Mouse (Mus musculus): Measurements from ENCODE around the gene Ccdc15.

Ccdc15 gene

DNA sequence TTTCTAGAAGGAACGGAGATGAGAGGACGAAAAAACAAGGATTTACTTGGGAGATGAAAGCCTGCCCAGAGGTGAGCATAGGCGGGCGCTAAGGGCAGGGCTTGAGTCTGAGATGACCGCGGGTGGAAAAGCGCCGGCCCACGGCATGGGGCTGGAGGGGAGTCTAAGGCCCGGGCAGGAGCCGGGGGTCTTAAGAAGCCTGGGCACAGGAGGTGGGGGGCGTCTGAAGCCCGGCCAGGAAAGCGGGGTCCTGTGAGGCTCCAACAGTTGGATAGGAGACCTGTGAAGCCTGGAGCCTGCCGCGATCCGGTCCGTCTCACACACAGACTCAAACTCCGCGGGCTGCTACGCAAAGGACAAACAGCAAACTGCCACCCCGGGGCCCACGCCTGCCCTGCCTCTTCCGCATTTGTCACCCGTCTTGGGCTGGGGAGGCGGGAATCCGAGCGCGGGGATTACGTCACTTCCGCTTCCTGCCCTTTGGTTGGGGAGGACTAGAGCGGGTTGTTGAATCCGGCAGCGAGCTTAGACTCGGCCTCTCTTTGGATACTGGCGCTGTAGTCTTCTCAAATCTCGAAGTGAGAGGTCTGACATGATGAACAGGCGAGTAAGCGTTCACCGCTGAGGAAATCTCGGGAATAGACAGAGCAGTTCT lies at the start of gene Ccdc15:
Ccdc15 (minus strand) TSS at position 445 of the 655 bp plus-strand sequence.
- peak; percentile 98 for DNase-seq (ENCODE audit: low read depth, low spot score)

- no peak for DNase-seq (ENCODE audit: low read depth, low spot score)
Observed at GRCm38 (mm10) chr9:37393482-37394131, 45.4 kb upstream of the Ccdc15 start.

GRCm38 (mm10) chr9:37392071-37392470 lies 43.8 kb upstream of the Ccdc15 start:
- no peak for DNase-seq (ENCODE audit: low read depth, low spot score)

DNA sequence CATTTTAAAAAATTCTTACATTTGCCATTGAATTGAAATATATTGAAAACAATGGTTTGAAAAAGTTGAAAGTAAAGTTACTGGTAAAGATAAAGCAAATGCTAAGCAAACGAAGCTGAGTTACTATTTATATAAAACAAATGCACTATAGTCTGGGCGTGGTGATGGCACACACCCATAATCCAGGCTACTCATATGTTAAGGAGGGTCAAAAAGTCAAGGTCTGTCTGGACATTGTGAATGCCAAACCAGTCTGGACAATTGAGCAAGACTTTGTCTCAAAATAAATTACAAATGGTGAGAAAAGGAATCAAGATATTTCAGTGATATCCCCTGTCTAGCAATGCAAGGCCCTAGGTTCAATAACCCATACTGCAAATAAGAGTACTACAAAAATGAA lies 42.7 kb upstream of the Ccdc15 start:
- no peak for DNase-seq (ENCODE audit: low read depth, low spot score)

DNA sequence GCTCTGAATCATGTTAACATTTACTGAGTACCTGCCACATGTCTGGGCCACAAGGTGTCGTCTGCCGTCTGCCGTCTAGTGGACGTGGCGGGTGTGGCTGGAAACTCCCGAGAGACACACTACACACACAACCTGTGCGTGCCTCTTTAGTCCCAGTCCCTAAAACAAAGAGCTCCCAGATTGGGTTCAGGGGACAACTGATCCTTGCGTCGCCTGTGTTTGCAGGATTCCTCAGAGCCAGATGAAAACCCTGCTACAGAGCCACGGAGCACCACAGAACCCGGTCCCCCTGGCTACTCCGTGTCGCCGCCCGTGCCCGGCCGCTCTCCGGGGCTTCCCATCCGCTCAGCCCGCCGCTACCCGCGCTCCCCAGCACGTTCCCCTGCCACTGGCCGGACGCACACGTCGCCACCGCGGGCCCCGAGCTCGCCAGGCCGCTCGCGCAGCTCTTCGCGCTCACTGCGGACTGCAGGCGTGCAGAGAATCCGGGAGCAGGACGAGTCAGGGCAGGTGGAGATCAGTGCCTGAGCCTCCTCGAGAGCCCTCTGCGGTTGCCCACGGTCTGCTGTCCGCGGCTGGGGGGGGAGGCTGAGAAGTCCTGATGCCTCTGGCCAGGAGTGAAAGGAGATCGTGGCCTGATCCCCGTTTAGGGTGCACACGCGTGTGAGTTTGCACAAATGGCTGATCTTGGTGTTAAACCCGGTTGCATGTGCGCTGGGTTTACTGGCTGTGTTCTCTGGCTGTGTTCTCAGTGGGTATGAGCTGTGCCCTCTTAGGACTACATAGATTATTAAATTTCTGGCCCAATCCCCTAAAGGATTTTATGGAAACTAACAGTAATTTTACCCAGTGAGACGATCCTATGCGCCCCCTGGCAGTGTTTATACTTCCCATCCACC lies 36.3 kb upstream of the Ccdc15 start:
- DNase-seq (ENCODE audit: low read depth, low spot score): no peak

- no peak for DNase-seq (ENCODE audit: low read depth, low spot score)
Observed at GRCm38 (mm10) chr9:37383161-37383560, 34.9 kb upstream of the Ccdc15 start.

- DNase-seq (ENCODE audit: low read depth, low spot score): no peak
Observed at GRCm38 (mm10) chr9:37375718-37376117, 27.5 kb upstream of the Ccdc15 start.

DNA sequence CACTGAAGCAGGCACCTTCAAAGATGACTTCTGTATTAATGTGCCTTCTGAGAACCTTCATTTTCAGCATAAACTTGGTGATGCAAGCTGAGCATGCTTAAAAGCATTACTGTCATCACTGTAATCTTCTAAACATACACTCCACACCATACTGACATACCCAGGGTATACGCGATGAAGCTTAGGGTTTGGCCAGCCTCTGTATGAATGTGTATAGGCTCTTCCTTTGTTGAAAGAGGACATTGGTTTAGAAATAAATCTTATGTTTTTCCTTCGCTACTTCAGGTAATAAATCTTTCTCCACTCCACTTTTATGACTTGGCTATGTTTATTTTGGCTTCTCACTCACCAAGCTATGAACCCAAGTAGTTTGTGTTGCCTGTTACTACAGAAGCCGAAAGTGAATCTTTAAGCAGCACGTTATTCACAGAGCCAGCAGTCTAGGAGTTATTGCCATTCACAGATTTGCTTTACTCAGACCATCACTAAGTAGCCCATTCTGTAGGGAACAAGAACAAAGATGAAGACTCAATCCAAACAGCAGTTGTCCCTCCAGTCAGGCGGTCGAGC lies 23.1 kb upstream of the Ccdc15 start:
- DNase-seq (ENCODE audit: low read depth, low spot score): no peak

- DNase-seq (ENCODE audit: low read depth, low spot score): no peak
Observed at GRCm38 (mm10) chr9:37368860-37369259, 20.6 kb upstream of the Ccdc15 start.

GRCm38 (mm10) chr9:37368081-37368830 lies 20.0 kb upstream of the Ccdc15 start:
- no peak for DNase-seq (ENCODE audit: low read depth, low spot score)

DNA sequence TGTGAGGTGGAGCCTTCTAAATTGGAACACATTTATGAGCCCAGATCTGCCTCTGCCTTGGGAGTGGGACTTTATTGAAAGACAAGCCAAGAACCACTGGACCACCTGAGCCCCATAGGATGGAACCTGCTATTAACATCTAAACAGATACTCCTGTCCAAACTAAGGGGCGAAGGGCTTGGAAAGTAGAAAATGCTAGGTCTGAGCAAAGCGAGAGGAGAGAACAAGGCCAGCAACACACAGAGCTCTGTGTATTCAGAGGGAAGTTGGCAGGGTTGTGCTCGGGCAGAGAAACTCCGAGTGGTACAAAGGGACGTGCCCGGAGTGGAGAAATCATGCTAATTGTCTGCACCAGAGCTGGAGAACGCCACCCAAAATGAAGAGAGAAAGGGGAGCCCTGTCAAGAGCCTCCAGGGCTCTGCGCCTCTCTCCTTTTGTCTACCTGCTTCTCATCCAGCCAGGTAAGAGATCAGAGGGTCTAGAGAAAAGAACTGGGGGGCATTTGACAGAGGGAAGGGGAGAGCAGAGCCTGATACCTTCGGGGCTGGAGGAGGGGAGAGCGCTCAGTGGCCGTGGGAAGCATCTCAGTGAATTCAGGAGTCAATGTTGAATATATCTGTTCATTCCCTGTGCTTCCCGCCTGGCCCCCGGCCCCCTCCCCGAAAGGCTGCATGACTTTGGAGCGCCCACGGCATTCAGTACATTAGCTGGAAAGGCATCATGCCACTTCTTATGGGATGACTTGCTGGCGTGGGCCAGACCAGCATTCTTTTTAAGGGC lies 19.3 kb upstream of the Ccdc15 start, which contains the start of gene Hepacam:
Hepacam (plus strand) TSS at position 51 of the 780 bp plus-strand sequence.
- no peak for DNase-seq (ENCODE audit: low read depth, low spot score)

DNA sequence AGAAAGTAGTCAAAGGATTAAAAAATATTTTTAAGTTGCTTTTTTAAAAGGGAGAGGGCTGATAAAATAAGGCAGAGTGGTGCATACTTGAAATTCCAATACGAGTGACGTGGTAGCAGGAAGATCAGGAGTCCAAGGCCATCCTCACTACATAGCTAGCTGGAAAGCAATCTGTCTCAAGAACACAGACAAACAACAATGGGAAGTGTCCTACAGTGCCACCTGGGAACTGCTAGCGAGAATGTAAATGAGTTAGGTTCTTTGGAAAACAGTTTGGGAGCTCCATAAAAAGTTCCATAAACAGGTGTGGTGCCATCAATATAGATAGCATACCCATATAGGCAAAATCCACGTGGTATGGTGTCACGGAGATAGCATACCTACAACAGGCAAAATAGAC lies 17.5 kb upstream of the Ccdc15 start:
- DNase-seq (ENCODE audit: low read depth, low spot score): no peak

DNA sequence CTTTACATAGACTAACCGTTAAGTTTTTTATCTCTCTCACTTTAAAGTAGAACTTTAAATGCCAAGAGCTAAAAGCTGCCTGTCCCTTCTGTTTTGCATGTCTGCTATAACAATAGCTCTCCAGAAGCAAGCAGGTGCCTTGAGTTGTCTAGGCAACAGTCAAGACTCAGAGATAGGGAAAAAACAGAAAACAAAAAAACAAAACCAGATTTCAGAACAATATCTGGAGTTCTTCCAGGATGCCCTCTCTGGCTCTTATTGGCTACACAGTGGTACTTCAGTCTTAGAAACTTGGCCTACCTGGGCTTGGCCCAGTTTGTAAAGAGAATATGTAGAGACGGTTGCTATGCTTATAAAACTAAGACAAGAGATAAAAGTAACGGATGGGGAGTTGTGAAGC lies 16.2 kb upstream of the Ccdc15 start:
- peak; percentile 76 for DNase-seq (ENCODE audit: low read depth, low spot score)

DNA sequence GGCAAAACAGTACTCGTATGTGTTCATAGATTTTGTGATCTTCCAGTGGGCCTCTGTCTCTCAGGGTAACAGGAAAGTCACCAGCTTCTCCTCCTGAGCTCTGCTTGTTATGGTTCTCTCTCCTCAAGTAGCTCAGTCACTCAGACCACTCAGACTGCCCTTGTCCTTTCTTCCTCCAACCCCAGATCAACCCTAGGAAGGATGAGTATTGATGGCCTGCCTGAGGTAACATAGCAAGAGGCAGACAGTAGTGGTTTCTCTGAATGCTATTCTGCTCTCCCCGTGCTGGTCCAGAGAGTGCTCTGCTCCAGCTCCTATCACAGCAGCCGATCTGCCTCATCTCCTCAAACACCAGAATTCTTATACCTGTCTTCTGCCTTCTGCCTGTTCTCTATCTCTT lies 15.3 kb upstream of the Ccdc15 start:
- DNase-seq (ENCODE audit: low read depth, low spot score): peak; percentile 56

DNA sequence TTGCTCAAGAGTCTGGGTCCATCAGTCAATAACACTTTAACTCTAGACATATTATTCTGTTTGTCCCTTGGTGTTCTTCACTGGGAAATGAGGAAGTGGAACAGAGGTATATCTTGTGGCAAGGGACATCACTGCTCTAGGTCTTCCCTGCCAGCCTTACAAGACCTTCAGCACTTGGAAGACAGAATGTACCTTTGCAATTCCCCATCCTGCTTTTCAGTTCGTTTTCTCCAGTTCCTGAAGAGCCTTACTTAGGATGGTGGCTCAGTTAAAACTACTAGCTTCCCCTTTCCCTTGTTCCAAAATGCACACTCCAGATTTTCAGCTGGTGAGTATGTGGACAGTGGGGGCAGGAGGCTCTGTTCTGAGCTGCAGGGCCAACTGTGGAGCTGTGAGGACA lies 14.6 kb upstream of the Ccdc15 start:
- DNase-seq (ENCODE audit: low read depth, low spot score): peak; percentile 63

DNA sequence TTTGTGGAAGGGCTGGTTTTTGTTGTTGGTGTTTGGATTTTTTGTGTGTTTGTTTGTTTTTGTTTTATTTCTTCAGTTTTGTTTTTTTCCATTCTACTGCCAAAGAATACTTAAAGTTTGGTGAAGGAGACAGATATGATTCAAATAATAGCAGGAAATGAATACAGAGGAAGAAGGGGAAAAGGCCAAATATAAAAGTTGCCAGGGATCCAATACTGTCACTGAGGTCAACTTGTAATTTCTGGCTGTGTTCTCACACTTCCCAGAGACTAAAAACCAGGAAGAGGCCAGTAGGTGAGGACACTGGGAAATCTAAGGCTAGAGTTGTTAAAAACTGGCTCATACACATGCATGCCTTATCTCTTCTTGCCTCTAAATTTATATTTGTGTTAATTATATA lies 13.9 kb upstream of the Ccdc15 start:
- no peak for DNase-seq (ENCODE audit: low read depth, low spot score)

DNA sequence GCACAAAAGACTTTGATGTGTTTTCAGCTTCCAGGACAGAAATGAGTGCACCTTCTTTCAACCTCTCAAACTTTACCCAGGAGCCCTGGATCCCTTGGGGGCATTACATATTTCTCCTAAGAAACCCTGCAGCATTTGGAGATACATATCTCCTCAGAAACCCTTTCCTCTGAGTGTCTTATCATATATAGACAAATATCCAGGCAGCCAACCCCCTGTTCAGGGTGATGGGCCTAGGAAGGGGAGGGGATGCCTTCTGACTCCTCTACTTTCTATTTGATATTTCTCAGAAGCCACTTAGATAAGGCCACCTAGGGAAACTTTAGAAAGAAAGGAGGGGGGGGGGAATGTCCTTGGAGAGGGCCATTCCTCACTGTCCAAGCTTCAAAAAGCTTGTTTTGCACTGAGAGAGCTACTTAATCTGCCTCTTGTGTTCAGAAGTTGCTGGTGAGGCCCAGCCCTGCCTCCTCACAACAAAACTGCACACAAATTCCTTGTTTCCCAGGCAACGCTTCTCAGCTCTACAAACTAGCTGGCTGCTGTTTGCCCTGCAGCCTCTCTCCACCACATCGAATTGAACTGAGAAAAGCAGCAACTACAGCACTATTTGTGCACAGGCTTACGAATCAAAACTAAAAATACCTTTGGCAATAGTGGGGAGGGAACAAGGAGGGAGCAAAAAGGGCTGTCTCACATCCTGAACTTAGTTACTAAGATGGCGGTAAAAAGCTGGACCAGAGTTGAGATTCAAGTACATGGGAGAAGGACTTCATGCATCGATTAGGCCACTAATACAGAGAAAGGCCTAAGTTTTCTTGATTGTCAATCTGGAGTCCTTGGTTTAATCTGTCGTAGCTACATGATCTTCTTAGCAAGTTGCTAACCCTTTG lies 11.3 kb upstream of the Ccdc15 start:
- DNase-seq (ENCODE audit: low read depth, low spot score): no peak

DNA sequence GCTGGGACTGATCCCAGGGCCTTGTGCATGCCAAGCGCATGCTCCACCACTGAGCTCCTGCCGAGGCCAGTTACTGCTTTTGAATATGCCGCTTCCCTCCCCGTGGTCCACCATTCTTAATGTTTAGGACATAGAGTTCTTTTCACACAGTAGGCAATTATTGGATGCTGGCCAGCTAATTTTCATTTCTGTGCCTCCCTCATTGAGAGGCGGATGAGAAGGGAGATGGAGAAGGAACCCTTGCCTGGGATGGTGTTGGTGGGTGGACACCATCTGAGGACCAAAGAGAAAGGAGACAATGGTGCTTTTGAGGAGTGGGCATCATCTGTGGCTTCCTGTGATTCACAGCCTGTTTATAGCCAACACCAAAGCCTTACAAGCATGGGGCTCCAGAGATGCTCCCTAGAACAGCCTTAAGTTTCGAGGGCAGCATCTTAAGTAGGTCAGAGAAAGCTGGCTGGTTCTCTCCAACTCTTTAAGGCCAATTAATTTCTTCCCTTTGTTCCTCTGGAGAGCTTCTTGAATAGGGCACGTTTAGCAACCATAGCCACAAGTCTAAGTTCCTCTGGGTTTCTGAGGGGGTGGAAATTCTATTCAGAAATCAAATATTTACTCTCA lies 10.6 kb upstream of the Ccdc15 start:
- no peak for DNase-seq (ENCODE audit: low read depth, low spot score)

DNA sequence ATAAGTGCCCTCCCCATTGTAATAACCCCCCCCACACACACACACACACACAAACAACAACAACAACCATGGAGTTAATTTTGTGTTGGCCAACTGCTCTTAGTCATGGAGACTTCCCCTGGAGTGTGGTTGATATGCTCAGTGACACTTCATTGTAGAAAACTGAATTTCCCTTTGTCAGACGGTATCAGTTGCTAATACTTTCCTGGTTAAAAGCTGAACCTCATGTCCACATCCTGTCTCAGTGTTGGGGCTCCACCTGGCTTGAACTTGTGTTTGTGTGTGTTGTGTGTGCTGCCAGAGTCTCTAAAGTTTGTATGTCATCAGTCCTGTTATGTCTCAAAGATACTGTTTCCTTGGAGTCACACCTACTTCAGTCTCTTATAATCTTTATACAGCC lies 6.3 kb upstream of the Ccdc15 start:
- DNase-seq (ENCODE audit: low read depth, low spot score): no peak

Data from A20 (cell line).